Mouse (Mus musculus): Measurements from ENCODE around the gene Gna12. TPM values are rescaled to one million over a fixed set of nuclear protein-coding genes. Genes with fewer than 3 reads are reported as not detected.

Gene Gna12
- polyA plus RNA-seq, 1 experiment from 2014 or later = 11.4 TPM

- H3K36me3 ChIP-seq (replicated peaks) = peaks cover 84% of the 10 kb centered on the region
- no peak overlapping the region for H3K27ac ChIP-seq (replicated peaks)
- no peak for DNase-seq (ENCODE audit: low spot score)
- peaks cover 1% of the 10 kb centered on the region for H3K4me1 ChIP-seq
- 85% methylated on average over 5 of the region's 5 CpGs for WGBS
- no peaks in the 10 kb centered on the region for H3K9me3 ChIP-seq
- no peaks in the 10 kb centered on the region for H3K27me3 ChIP-seq (replicated peaks; ENCODE audit: low read depth, poor library complexity, severe bottlenecking)
- H3K4me3 ChIP-seq = no peak overlapping the region
Observed at GRCm38 (mm10) chr5:140711040-140711439, 119.2 kb downstream of the Gna12 start.

- DNase-seq (ENCODE audit: low spot score) = no peak
- H3K27me3 ChIP-seq (replicated peaks; ENCODE audit: low read depth, poor library complexity, severe bottlenecking) = no peaks in the 10 kb centered on the region
- no peak overlapping the region for H3K4me3 ChIP-seq
- H3K4me1 ChIP-seq = peaks cover 9% of the 10 kb centered on the region
- peaks cover 77% of the 10 kb centered on the region for H3K36me3 ChIP-seq (replicated peaks)
- no peak overlapping the region for H3K27ac ChIP-seq (replicated peaks)
- no peaks in the 10 kb centered on the region for H3K9me3 ChIP-seq
- WGBS = 92% methylated on average over 6 of the region's 6 CpGs
Observed at GRCm38 (mm10) chr5:140710315-140710714, 119.9 kb downstream of the Gna12 start.

Other genes with a start within 250 kb of the Gna12 start
- gene Lfng, start 223.1 kb downstream of the Gna12 start, polyA plus RNA-seq (2016; fragmentation: Nextera tagmentation; extraction: Ambion mirVana) = 11.7 and 14.9 TPM in 2 replicates
- 33.4 and 35.5 TPM in 2 replicates for gene Ttyh3, start 181.4 kb downstream of the Gna12 start, polyA plus RNA-seq (2016; fragmentation: Nextera tagmentation; extraction: Ambion mirVana)
- gene Iqce, start 128.1 kb downstream of the Gna12 start, polyA plus RNA-seq (2016; fragmentation: Nextera tagmentation; extraction: Ambion mirVana) = 27.4 and 28.2 TPM in 2 replicates
- gene Brat1, start 125.4 kb downstream of the Gna12 start, polyA plus RNA-seq (2016; fragmentation: Nextera tagmentation; extraction: Ambion mirVana) = 22.8 and 24.9 TPM in 2 replicates
- gene Amz1, start 106.3 kb downstream of the Gna12 start, polyA plus RNA-seq (2016; fragmentation: Nextera tagmentation; extraction: Ambion mirVana) = 0.79 and 0.82 TPM in 2 replicates
- gene Card11, start 170.2 kb upstream of the Gna12 start, polyA plus RNA-seq (2016; fragmentation: Nextera tagmentation; extraction: Ambion mirVana) = 0.04 and 0.09 TPM in 2 replicates

Measured in embryonic facial prominence, embryonic 10.5 days (tissue).